Mouse (Mus musculus): ENCODE measurements around the gene Dct.

The Dct gene

GRCm38 (mm10) chr14:118051975-118052630, at the start of gene Dct:
Gene Dct, minus strand, starts transcription at chr14:118052244.
- DNase-seq (ENCODE audit: low spot score in 2 of 2): no peak

GRCm38 (mm10) chr14:118101227-118101990, 49.4 kb upstream of the Dct start:
- DNase-seq (ENCODE audit: low spot score in 2 of 2): no peak

- DNase-seq (ENCODE audit: low spot score in 2 of 2): no peak
Measured at GRCm38 (mm10) chr14:118098265-118098664, 46.2 kb upstream of the Dct start.

GRCm38 (mm10) chr14:118089806-118090392, 37.9 kb upstream of the Dct start:
- DNase-seq (ENCODE audit: low spot score in 2 of 2): no peak

GRCm38 (mm10) chr14:118089215-118089805, 37.3 kb upstream of the Dct start:
- DNase-seq (ENCODE audit: low spot score in 2 of 2): peak; percentile 88 to 89

- no peak for DNase-seq (ENCODE audit: low spot score in 2 of 2)
Measured at GRCm38 (mm10) chr14:118088437-118089207, 36.6 kb upstream of the Dct start.

- no peak for DNase-seq (ENCODE audit: low spot score in 2 of 2)
Measured at GRCm38 (mm10) chr14:118086271-118087035, 34.4 kb upstream of the Dct start.

- DNase-seq (ENCODE audit: low spot score in 2 of 2): no peak
Measured at GRCm38 (mm10) chr14:118083851-118084250, 31.8 kb upstream of the Dct start.

GRCm38 (mm10) chr14:118080606-118081005, 28.6 kb upstream of the Dct start:
- no peak for DNase-seq (ENCODE audit: low spot score in 2 of 2)

GRCm38 (mm10) chr14:118070100-118070499, 18.1 kb upstream of the Dct start:
- DNase-seq (ENCODE audit: low spot score in 2 of 2): no peak

GRCm38 (mm10) chr14:118069439-118070079, 17.5 kb upstream of the Dct start:
- DNase-seq (ENCODE audit: low spot score in 2 of 2): no peak

- no peak for DNase-seq (ENCODE audit: low spot score in 2 of 2)
Measured at GRCm38 (mm10) chr14:118061766-118062432, 9.9 kb upstream of the Dct start.

- DNase-seq (ENCODE audit: low spot score in 2 of 2): no peak
Measured at GRCm38 (mm10) chr14:118058581-118058886, 6.5 kb upstream of the Dct start.

GRCm38 (mm10) chr14:118057696-118058580, 5.9 kb upstream of the Dct start:
- no peak for DNase-seq (ENCODE audit: low spot score in 2 of 2)

GRCm38 (mm10) chr14:118052770-118053169, 726 bp upstream of the Dct start:
- no peak for DNase-seq (ENCODE audit: low spot score in 2 of 2)

GRCm38 (mm10) chr14:118051396-118051795, 648 bp downstream of the Dct start:
- no peak for DNase-seq (ENCODE audit: low spot score in 2 of 2)

- no peak for DNase-seq (ENCODE audit: low spot score in 2 of 2)
Measured at GRCm38 (mm10) chr14:118050990-118051389, 1.1 kb downstream of the Dct start.

- DNase-seq (ENCODE audit: low spot score in 2 of 2): no peak
Measured at GRCm38 (mm10) chr14:118050431-118050830, 1.6 kb downstream of the Dct start.

GRCm38 (mm10) chr14:118049648-118050238, 2.3 kb downstream of the Dct start:
- no peak for DNase-seq (ENCODE audit: low spot score in 2 of 2)

Data from natural killer cell, adult 2 months (primary cell).